Mouse (Mus musculus): ENCODE results near the gene Eif2b4.
A peak's percentile ranks its signal among the peaks of the same experiment; 100 is the strongest.

The Eif2b4 gene

GRCm38 (mm10) chr5:31199893-31200292 lies 6.7 kb upstream of the Eif2b4 start:
- DNase-seq (ENCODE audit: low spot score) = no peak

DNA sequence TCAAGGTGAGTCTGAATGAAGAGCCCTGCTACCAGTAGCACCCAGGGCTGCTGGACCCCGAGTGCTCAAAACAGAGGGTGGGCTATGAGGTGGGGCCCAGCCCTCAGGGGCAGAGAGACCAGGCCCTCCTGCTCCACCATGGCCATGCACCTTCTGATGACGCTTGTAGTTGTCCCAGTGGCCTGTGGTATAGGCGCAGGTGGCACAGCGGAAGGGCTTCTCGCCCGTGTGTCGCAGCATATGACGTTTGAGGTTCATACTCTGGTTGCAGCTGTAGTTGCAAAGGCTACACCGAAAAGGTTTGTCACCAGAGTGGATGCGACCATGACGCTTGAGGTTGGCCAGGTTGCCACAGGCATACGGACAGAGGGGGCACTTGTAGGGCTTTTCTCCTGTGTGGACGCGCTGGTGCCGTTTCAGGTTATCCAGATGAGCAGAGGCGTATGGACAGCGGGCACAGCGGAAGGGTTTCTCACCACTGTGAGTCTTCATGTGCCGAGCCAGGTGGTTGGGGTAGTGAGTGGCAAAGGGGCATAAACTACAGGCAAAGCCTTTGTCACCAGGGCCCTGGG lies 6.2 kb upstream of the Eif2b4 start:
- no peak for DNase-seq (ENCODE audit: low spot score)

GRCm38 (mm10) chr5:31198616-31199320 lies 5.5 kb upstream of the Eif2b4 start:
- DNase-seq (ENCODE audit: low spot score) = peak; percentile 19

DNA sequence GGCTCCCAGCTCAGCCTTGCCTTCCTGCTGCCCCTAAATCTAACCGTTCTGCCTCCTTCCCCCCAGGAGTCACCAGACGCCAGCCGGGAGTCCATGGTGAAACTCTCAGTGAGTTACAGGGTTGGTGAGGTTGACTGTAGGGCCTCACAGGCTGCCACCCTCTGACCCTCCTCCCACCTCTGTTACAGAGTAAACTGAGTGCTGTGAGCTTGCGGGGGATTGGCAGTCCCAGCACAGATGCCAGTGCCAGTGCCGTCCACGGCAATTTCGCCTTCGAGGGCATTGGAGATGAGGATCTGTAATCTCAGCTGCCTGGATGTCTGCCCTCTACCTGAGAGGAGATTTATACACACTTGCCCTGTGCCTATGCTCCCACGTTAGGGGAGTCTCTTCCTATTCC lies 4.9 kb upstream of the Eif2b4 start:
- DNase-seq (ENCODE audit: low spot score) = no peak

DNA sequence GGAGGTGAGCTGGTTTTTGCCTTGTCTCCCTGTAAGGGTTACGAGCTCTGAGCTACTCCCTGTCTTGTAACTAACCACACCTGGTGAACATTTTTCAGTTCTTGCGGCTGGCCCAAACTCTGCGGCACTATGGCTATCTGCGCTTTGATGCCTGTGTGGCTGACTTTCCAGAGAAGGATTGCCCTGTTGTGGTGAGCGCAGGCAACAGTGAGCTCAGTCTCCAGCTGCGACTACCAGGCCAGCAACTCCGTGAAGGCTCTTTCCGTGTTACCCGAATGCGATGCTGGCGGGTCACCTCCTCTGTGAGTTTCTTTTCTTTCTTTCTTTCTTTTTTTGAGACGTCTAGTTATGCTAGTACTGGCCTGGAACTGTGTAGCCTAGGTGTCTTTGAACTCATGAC lies 3.8 kb upstream of the Eif2b4 start:
- no peak for DNase-seq (ENCODE audit: low spot score)

GRCm38 (mm10) chr5:31196207-31196606 lies 3.0 kb upstream of the Eif2b4 start:
- DNase-seq (ENCODE audit: low spot score) = no peak

- DNase-seq (ENCODE audit: low spot score) = no peak
These were observed 2.4 kb upstream of the Eif2b4 start for GRCm38 (mm10) chr5:31195671-31196070.

DNA sequence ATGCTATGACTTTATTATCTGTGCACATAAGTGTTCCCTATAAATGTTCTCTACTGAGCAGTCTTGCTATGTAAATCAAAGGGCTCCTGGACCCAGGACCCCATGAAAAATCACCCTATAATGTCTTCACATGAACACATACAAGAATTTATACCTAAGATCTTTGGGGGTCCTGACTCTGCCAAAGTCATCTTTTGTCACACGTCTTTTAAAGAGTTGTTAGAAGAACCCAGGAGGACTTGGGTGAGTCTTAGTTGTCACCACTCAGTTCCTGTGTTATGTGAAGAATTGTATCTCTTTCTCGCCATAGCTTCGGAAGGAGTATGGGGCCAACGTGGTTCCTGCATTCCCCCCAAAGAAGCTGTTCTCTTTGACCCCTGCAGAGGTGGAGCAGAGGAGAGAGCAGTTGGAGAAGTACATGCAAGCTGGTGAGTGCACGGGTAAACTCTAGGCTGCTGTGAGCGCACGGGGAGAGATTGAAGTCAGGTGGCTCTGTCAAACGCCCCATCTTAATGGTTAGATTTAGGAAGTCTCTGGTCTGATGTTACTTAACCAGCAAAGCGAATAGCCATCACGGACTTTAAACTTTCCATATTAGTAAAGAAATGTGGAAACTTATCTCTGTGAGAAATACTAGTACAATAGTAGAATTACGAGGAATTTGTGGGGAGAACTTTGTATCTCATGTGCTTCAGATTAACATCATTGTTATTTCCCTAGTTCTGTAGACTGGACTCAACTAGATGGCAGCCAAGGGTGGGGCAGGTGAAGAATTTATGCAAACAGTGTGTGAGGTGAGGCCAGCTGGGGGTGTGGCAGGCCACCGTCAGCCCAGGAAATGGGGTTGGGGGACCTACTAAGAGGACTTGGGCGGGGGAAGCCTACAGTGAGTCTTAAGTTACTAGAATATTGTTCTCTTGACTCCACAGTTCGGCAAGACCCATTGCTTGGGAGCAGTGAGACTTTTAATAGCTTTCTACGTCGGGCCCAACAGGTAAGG lies 1.6 kb upstream of the Eif2b4 start:
- no peak for DNase-seq (ENCODE audit: low spot score)

DNA sequence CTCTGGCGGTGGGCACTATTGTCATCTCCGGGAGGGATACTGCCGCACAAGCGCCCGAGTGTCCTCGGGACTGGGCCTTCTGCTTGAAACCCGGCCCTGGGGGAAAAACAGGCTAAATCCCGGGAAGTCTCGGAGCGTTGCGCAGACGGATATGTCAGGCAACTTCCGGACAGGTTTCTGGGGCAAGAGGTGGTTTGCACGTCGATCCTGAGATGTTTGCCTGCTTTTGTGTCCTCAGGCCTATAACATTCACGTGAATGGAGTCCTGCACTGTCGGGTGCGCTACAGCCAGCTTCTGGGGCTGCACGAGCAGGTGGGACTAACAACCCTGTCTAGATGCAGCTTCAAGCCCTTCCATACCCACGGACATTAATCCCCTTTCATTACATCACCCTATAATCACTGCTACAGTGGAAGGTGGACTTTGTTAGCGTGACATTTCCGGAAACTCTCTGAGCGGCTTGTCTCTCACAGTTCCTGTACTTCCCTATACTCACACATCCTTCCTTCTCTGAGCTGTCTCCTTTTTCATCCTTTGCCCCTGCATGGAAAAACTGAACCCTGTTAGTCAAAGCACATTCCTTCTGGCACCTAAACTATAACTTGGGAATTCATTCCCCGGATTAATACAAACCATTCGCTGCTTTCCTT lies 526 bp upstream of the Eif2b4 start:
- DNase-seq (ENCODE audit: low spot score) = no peak

GRCm38 (mm10) chr5:31192045-31192938 lies 938 bp downstream of the Eif2b4 start:
- no peak for DNase-seq (ENCODE audit: low spot score)

DNA sequence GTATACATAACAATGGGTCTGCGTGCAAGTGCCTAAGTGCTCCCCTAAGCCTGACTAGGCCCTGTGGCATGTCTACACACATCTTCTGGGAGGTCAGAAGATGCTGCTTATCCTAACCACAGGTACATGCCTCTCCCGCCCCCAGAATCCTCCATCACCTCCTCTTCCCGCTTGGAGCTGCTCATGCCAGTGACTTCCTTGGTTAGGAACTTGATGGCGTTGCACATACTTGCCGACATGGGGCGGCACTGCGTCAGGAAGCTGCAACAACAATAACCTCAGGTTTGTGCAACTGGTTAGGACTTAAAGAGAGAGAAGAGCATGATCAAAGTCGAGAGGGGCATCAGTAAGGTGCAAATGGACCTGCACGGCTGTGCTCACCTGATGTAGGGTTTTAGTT lies 3.0 kb downstream of the Eif2b4 start:
- DNase-seq (ENCODE audit: low spot score) = no peak

DNA sequence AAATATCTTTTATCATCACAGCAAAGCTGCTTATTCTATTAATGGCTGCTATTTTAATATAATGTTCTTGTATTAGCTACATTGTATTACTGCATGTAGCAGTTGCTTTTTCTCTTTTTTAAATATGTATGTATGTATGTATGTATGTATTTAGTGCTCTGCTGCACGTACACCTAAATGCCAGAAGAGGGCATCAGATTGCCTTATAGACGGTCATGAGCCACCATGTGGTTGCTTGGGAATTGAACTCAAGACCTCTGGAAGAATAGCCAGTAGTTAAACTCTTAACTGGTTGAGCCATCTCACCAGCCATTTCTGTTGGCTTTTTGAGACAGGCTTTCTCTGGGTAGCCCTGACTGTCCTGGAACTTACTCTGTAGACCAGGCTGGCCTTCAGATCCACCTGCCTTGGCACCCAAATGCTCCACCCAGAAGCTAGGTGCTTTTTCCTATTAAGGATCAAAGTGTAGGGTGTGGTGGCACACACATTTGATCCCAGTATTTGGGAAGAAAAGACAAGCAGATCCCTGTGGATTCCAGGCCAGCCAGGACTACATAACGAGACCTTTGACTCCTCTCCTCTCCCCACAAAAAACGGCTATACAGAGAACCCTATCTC lies 4.9 kb downstream of the Eif2b4 start:
- DNase-seq (ENCODE audit: low spot score) = no peak

- no peak for DNase-seq (ENCODE audit: low spot score)
These were observed 9.6 kb downstream of the Eif2b4 start for GRCm38 (mm10) chr5:31183678-31184077.

- DNase-seq (ENCODE audit: low spot score) = no peak
These were observed 12.0 kb downstream of the Eif2b4 start for GRCm38 (mm10) chr5:31181183-31181770.

DNA sequence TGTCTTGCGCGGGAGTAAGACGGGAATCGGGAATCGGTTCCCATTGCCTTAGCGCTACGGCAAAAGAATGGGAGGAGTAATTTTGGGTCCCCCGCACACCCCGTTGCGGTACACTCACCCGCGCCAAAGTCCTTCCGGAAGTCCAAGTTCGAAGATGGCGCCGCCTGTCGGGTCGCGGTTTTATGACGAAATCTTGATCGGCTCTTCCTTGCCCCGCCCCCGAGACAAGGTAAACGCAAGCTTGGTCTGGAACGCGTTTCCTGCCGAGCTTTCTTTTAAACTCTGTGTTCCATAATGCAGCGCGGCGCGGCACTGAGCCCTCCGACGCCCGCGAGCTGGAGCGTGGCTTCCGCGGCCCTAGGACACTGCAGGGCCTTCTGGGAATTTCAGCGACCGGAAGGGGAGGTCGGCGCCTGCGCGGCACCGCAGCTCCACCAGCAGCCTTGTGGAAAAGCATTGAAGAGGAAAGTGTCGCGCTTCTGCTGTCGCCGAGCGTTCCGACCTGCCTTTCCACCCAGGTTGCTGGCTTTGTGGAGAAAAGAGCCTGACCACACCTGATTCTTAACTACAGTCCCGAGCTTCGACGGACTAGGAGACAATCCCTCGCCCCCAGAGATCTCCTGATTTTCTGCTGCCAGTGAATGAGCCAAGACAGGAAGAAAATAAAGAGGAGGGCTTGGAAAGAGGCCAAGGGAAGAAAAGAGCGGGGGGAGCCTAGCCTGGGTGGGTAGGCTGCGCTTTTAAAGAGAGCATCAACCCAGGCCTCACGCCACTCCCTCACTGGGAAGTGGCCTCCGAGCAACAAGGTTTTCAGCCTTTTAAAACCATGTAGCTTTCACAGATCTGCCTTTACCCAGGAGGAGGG lies 13.2 kb downstream of the Eif2b4 start, which contains the start of the genes Gm29609 and Gtf3c2:
Gm29609 (minus strand) TSS at position 146 of the 865 bp plus-strand sequence.
Gtf3c2 (minus strand) TSS at position 379 of the 865 bp plus-strand sequence.
- peak; percentile 93 for DNase-seq (ENCODE audit: low spot score)

GRCm38 (mm10) chr5:31179301-31179765 lies 13.9 kb downstream of the Eif2b4 start:
- DNase-seq (ENCODE audit: low spot score) = no peak

GRCm38 (mm10) chr5:31168630-31169029 lies 24.6 kb downstream of the Eif2b4 start:
- no peak for DNase-seq (ENCODE audit: low spot score)

- no peak for DNase-seq (ENCODE audit: low spot score)
These were observed 28.4 kb downstream of the Eif2b4 start for GRCm38 (mm10) chr5:31164878-31165277.

DNA sequence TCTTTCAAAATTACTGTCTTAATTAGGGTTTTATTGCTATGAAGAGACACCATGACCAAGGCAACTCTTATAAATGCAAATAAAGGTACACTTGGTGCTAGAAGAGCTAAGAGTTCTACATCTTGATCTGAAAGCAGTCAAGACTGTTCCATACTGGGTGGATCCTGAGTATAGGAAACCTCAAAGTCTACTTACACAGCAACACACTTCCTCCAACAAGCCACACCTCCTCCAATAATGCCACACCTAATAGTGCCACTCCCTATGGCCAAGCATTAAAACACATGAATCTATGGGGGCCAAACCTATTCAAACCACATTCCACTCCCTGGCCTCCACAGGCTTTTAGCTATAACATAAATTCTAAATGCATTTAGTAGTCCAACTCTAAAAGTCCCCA lies 30.8 kb downstream of the Eif2b4 start:
- DNase-seq (ENCODE audit: low spot score) = no peak
